Mouse (Mus musculus) MEL (cell line): ENCODE data around the gene Efna5. TPM values are rescaled to one million over a fixed set of nuclear protein-coding genes. Genes with fewer than 3 reads are reported as not detected.

Source experiments
- DNase-seq: peaks from one replicate; pipeline ENCODE4 v3.0.0; 2011; ENCODE audit warnings: low read depth, low spot score
- H3K27ac ChIP-seq: 2 replicates; pipeline ENCODE4 v1.5.1; 2012; ENCODE audit warnings: low read depth, mild to moderate bottlenecking, control low read depth, low read length, moderate library complexity; ENCODE audit not compliant: control insufficient read depth
- H3K27me3 ChIP-seq, 2 experiments: fragments of 150-350 bp in 1 of 2; sonication (generic) in 1 of 2; 2 replicates each; pipeline ENCODE4 v1.6.1; 2012; ENCODE audit warnings: low read length in 2 of 2, mild to moderate bottlenecking in 2 of 2, improper control_type of control experiment in 1 of 2, moderate library complexity in 1 of 2; ENCODE audit not compliant: insufficient read depth in 2 of 2, control insufficient read depth in 1 of 2
- H3K36me3 ChIP-seq, 2 experiments: 2 replicates each; pipeline ENCODE4 v1.6.1; 2012 to 2014; ENCODE audit warnings: low read length in 2 of 2, improper control_type of control experiment in 1 of 2, inconsistent platforms in 1 of 2, mild to moderate bottlenecking in 1 of 2; ENCODE audit not compliant: insufficient read depth in 2 of 2, control insufficient read depth in 1 of 2
- H3K4me1 ChIP-seq, 2 experiments: fragments of 150-350 bp in 1 of 2; sonication (generic) in 1 of 2; 2 replicates each; pipeline ENCODE4 v1.6.1; 2012; ENCODE audit warnings: low read length in 2 of 2, improper control_type of control experiment in 1 of 2, mild to moderate bottlenecking in 1 of 2; ENCODE audit not compliant: insufficient read depth in 2 of 2, control insufficient read depth in 1 of 2
- H3K4me3 ChIP-seq, 2 experiments: fragments of 150-350 bp in 1 of 2; sonication (generic) in 1 of 2; 2 replicates each; pipeline ENCODE4 v1.5.1; 2012; ENCODE audit warnings: low read depth in 2 of 2, low read length in 2 of 2, mild to moderate bottlenecking in 2 of 2, moderate library complexity in 2 of 2, control low read depth in 1 of 2, improper control_type of control experiment in 1 of 2; ENCODE audit not compliant: control insufficient read depth in 1 of 2, insufficient read depth in 1 of 2
- H3K79me2 ChIP-seq: 2 replicates; pipeline ENCODE4 v1.6.1; 2012; ENCODE audit warnings: mild to moderate bottlenecking, low read length, moderate library complexity; ENCODE audit not compliant: control insufficient read depth, poor library complexity, insufficient read depth
- H3K9ac ChIP-seq: 2 replicates; pipeline ENCODE4 v1.6.1; 2012; ENCODE audit warnings: low read depth, mild to moderate bottlenecking, control low read depth, low read length, moderate library complexity; ENCODE audit not compliant: control insufficient read depth, poor library complexity, severe bottlenecking
- H3K9me3 ChIP-seq: fragments of 150-350 bp; sonication (generic); replicated peaks from 2 replicates; pipeline ENCODE4 v1.6.1; 2012; ENCODE audit warnings: mild to moderate bottlenecking, low read length, improper control_type of control experiment, moderate library complexity; ENCODE audit not compliant: insufficient read depth
- ETS1 ChIP-seq: IDR thresholded peaks from 2 replicates; pipeline ENCODE4 v1.6.1; 2012; ENCODE audit warnings: low read depth, mild to moderate bottlenecking, inconsistent platforms, low read length, improper control_type of control experiment, moderate library complexity
- KAT2A ChIP-seq: conservative IDR thresholded peaks from 2 replicates; pipeline ENCODE4 v1.6.1; 2012; ENCODE audit warnings: low read depth, low read length, improper control_type of control experiment, inconsistent platforms
- MXI1 ChIP-seq: IDR thresholded peaks from 2 replicates; pipeline ENCODE4 v1.6.1; 2011; ENCODE audit warnings: mild to moderate bottlenecking, low read depth, low read length, improper control_type of control experiment
- MYB ChIP-seq: IDR thresholded peaks from 2 replicates; pipeline ENCODE4 v1.6.1; 2011; ENCODE audit warnings: mild to moderate bottlenecking, low read depth, low read length, improper control_type of control experiment
- MYC ChIP-seq: IDR thresholded peaks from 2 replicates; pipeline ENCODE4 v1.6.1; 2011; ENCODE audit warnings: low read depth, mild to moderate bottlenecking, low read length, improper control_type of control experiment, moderate library complexity
- NRF1 ChIP-seq: IDR thresholded peaks from 2 replicates; pipeline ENCODE4 v1.6.1; 2014; ENCODE audit warnings: low read depth, mild to moderate bottlenecking, inconsistent platforms, low read length, improper control_type of control experiment, moderate library complexity; ENCODE audit not compliant: poor library complexity, insufficient read depth, severe bottlenecking
- SIN3A ChIP-seq: IDR thresholded peaks from 2 replicates; pipeline ENCODE4 v1.6.1; 2012; ENCODE audit warnings: low read length, improper control_type of control experiment, inconsistent platforms
- TBP ChIP-seq: IDR thresholded peaks from 2 replicates; pipeline ENCODE4 v1.8.0; 2011; ENCODE audit warnings: low read depth, low read length, improper control_type of control experiment
- ZKSCAN1 ChIP-seq: IDR thresholded peaks from 2 replicates; pipeline ENCODE4 v1.6.1; 2012; ENCODE audit warnings: low read depth, mild to moderate bottlenecking, inconsistent platforms, low read length, improper control_type of control experiment, moderate library complexity
- ZMIZ1 ChIP-seq: IDR thresholded peaks from 2 replicates; pipeline ENCODE4 v1.6.1; 2012; ENCODE audit warnings: low read depth, mild to moderate bottlenecking, inconsistent platforms, low read length, improper control_type of control experiment, moderate library complexity
- polyA plus RNA-seq, 2 experiments: library from polyadenylated mRNA; stranded (reverse) in 1 of 2; unstranded in 1 of 2; fragments of >175 nt in 1 of 2; fragments of >200 nt in 1 of 2; gene quantifications; 2 replicates each; pipeline versions ENCODE4 v1.2.1 to v1.2.4; 2012; ENCODE audit warnings: low replicate concordance in 2 of 2, low read depth in 1 of 2; ENCODE audit not compliant: insufficient read length in 2 of 2, insufficient read depth in 1 of 2, missing spikeins in 1 of 2
- total RNA-seq: library from RNA; depleted of rRNA; stranded (reverse); fragments of 300-350 nt; gene quantifications from 2 replicates; pipeline ENCODE4 v1.2.3, GENCODE M21; 2012

Efna5 gene
- total and polyA plus RNA-seq, 3 experiments = not detected

DNA sequence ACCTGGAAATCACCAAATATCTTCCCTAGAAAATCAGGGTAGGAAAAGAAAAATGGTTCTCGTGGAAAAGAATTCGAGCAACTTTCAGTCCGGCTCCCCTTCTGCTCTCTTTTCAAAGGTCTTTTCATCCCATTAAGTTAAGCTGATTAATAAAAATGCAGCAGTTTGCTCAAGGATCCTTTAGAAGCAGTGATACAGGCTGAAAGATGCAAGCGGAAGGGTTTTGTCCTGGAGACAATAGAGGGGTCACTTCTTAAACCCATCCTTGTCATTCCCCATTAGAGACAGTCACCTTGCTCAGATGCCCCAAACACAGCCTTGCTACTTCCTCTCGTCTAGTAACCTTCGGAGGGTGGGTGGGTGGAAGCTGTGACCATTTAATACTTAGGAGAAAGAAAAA lies 27.4 kb downstream of the Efna5 start:
- H3K9me3 ChIP-seq = no peaks in the 10 kb centered on the region
- H3K4me3 ChIP-seq = no peak overlapping the region
- no peak for DNase-seq
- TF ChIP-seq MYB = no peak
- TF ChIP-seq MYC = no peak
- no peak for TF ChIP-seq NRF1
- TF ChIP-seq ZMIZ1 = no peak
- H3K4me1 ChIP-seq = no peaks in the 10 kb centered on the region
- no peaks in the 10 kb centered on the region for H3K36me3 ChIP-seq
- H3K27ac ChIP-seq = no peak overlapping the region
- no peak overlapping the region for H3K9ac ChIP-seq
- no peaks in the 10 kb centered on the region for H3K79me2 ChIP-seq
- H3K27me3 ChIP-seq = no peaks in the 10 kb centered on the region

DNA sequence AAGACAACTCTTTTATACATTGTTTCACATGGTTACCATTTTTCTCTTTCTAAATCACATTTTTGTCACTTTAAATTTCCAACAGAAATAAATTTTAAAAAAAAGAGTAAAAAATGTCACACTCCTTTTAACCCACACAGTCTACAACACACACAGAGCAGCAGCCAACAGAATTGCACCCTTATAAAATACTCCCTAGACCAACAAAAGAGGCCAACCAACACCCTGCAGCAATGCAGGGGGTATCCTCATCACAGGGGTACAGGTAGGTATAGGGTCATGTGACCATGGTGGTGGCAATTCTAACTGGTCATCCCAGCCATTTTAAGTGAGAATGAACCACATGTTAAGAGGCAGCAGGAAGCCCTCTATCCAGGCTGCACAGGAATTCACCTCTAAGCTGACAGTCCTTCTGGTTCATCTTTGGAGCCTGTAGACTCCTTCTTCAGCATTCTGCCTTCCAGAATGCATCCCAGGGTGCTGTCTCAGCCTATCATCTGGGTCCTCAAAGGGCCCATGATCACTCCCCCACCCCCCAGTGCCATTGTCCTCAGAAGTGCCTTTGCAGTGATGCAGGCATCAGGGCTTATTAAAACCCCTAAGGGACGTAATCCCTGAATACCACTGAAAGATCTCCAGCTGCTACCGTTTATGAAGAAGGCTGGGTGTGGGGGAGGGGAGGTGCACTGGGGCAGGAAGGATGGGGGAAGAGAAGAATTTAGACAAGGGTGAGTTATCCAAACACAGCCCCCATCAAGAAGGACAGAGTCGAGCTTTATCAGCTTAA lies 28.1 kb downstream of the Efna5 start:
- H3K27ac ChIP-seq = no peak overlapping the region
- H3K9ac ChIP-seq = no peak overlapping the region
- H3K4me1 ChIP-seq = no peaks in the 10 kb centered on the region
- no peaks in the 10 kb centered on the region for H3K9me3 ChIP-seq
- no peaks in the 10 kb centered on the region for H3K36me3 ChIP-seq
- no peaks in the 10 kb centered on the region for H3K79me2 ChIP-seq
- no peak for DNase-seq
- no peaks in the 10 kb centered on the region for H3K27me3 ChIP-seq
- no peak for TF ChIP-seq TBP
- no peak for TF ChIP-seq MYC
- no peak for TF ChIP-seq MXI1
- TF ChIP-seq, all 39 proteins: peak for 0
- H3K4me3 ChIP-seq = no peak overlapping the region

DNA sequence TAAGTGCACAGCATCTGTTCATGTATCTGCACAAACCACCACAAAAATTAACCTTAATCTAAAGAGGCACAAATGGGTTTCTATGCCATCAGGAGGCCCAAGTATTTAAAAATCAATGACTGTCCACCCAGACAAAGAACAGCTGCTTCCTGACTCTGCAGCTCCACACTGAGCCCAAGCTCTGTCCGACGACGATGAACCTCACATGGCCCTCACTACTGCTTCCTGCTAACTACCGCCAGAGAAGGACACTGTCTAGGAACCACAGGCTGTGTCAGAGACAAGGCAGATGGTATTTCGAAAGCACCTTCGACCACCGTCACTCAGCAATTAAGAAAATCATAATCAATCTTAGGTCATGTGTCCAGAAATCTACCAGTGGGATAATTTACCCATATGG lies 29.8 kb downstream of the Efna5 start:
- no peaks in the 10 kb centered on the region for H3K9me3 ChIP-seq
- TF ChIP-seq SIN3A (no peak), ZKSCAN1 (no peak), ETS1 (no peak), KAT2A (no peak)

More for the DNA sequence above, 29.8 kb downstream of the Efna5 start:
- no peaks in the 10 kb centered on the region for H3K27me3 ChIP-seq
- H3K36me3 ChIP-seq = no peaks in the 10 kb centered on the region
- H3K4me3 ChIP-seq = no peak overlapping the region
- no peaks in the 10 kb centered on the region for H3K79me2 ChIP-seq
- no peak overlapping the region for H3K9ac ChIP-seq
- DNase-seq = no peak
- H3K4me1 ChIP-seq = no peaks in the 10 kb centered on the region
- no peak overlapping the region for H3K27ac ChIP-seq
